Mouse (Mus musculus) CH12.LX (cell line): ENCODE measurements around the gene Pced1b.

Source experiments
- E2F4 ChIP-seq: IDR thresholded peaks from 2 replicates; pipeline ENCODE4 v1.6.1; 2011; ENCODE audit warnings: low read depth, low read length, improper control_type of control experiment; ENCODE audit not compliant: insufficient replicate concordance
- EP300 ChIP-seq: IDR thresholded peaks from 2 replicates; pipeline ENCODE4 v1.6.1; 2011; ENCODE audit warnings: low read length, improper control_type of control experiment
- MAX ChIP-seq: IDR thresholded peaks from 2 replicates; pipeline ENCODE4 v1.6.1; 2011; ENCODE audit warnings: low read length, improper control_type of control experiment
- POLR2A ChIP-seq: IDR thresholded peaks from 2 replicates; pipeline ENCODE4 v1.6.1; 2011; ENCODE audit warnings: low read depth, mild to moderate bottlenecking, improper control_type of control experiment, low read length

DNA sequence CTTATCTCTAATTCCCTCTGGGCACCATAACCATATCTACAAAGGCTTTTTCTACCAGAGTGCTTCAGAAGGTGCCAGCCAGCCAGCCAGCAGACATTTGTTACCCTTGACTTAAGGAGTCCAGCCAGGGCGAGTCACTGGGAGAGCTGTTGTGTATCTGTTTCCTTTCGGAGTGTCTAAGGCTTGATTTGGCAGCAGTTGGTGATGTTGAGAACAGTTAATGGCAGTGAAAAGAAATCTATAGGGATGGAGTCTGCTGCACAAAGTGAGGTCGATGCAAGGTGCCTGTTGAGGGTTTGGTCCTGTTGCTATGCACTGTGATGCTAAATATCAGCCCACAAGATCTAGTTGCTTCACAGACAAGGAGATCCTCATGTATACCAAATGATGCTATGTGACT is 178.1 kb downstream of the Pced1b start:
- TF ChIP-seq E2F4, result no peak
- TF ChIP-seq EP300, result no peak
- TF ChIP-seq POLR2A, result no peak
- TF ChIP-seq MAX, result no peak
